Mouse (Mus musculus): ENCODE data around the gene Cyb561.

GRCm38 (mm10) chr11:105950519-105950918 is 2.6 kb downstream of the Cyb561 start:
- no peak for TF ChIP-seq EP300 (IDR thresholded peaks at IDR 0.05)
- no peak for TF ChIP-seq CTCF (IDR thresholded peaks at IDR 0.05)

Measured in lung, postnatal 0 days (tissue).